Mouse (Mus musculus): ENCODE data around the gene Gm21762. TPM values are rescaled to one million over a fixed set of nuclear protein-coding genes. Genes with fewer than 3 reads are reported as not detected.
"Not testable (repeated sequence)": the region's sequence is repeated elsewhere in the genome, so short reads cannot be mapped to it uniquely, and the experiment has no call there.

Gm21762 gene
- 0.35 and 0.39 TPM in 2 replicates for polyA plus RNA-seq (2015; fragmentation: Nextera tagmentation; extraction: Ambion mirVana)

DNA sequence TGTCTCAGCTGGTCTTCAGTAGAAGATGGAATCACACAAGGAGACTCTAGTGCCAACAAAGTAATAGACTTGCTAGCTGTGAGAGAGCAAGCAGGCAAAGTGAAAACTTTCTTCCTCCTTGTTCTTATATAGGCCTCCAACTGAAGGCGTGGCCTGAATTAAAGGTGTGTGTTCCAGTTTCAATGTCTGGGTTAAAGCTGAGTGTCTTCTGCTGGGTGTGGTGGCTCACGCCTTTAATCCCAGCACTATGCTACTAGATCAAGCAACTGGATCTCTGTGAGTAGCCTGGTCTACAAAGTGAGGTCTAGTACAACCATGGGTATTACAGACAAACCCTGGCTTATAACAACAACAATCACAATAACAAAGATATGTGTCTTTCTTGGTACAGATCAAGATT lies at the start of gene Gm21762:
Gene Gm21762 (minus strand): TSS at position 101 of the 400 bp plus-strand sequence.
- not testable (repeated sequence) for DNase-seq (ENCODE audit: low spot score)

- not testable (repeated sequence) for DNase-seq (ENCODE audit: low spot score)
Measured at GRCm38 (mm10) chr13:120262870-120263269, 47.1 kb upstream of the Gm21762 start, which contains the start of gene AF067061. Gene AF067061, plus strand, starts transcription at chr13:120263114.

- DNase-seq (ENCODE audit: low spot score): not testable (repeated sequence)
Measured at GRCm38 (mm10) chr13:120259718-120260117, 44.0 kb upstream of the Gm21762 start.

DNA sequence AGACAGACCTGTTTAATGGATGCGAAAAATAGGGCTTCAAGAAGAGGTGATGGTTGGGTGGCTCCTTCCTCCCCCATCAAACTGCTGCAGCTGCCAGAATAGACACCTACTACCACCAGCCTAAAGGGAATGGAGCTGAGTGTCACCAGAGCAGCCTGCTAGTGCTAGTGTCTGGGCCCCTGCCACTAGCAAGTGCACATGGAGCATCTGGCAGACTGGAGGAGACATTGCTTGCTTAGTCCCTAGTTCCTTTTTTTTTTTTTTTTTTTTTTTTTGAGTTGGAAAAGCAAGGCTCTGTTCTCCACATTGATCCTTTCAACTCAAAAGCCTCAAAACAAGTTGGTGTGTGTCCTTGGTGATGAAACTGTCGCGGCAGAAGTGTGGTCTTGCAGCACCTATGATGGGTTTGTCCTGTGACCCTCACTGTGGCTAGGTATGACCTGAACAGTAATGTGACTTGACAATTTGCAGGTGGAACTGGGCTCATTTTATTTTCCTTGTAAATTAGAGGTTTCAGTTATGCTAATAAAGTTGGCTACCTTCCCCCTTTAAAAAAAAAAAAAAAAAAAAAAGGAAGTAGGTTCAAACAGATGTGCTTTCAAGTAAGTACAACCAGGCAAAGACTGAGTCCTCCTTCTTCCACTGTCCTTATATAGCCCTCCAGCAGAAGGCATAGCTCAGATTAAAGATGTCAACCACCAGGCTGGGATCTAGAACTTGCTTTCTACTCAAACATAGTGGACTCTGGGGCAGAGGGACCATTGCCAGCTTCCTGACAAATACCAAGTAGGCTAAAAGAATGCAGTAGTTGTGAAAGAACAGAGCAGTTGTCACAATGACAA lies 43.3 kb upstream of the Gm21762 start:
- DNase-seq (ENCODE audit: low spot score): not testable (repeated sequence)

- DNase-seq (ENCODE audit: low spot score): not testable (repeated sequence)
Measured at GRCm38 (mm10) chr13:120251208-120251924, 35.6 kb upstream of the Gm21762 start.

GRCm38 (mm10) chr13:120238811-120239210 lies 23.1 kb upstream of the Gm21762 start, which contains the start of gene Gm21731:
Gene Gm21731, plus strand, starts transcription at chr13:120239111.
- not testable (repeated sequence) for DNase-seq (ENCODE audit: low spot score)

- not testable (repeated sequence) for DNase-seq (ENCODE audit: low spot score)
Measured at GRCm38 (mm10) chr13:120232447-120233049, 16.8 kb upstream of the Gm21762 start.

- not testable (repeated sequence) for DNase-seq (ENCODE audit: low spot score)
Measured at GRCm38 (mm10) chr13:120231798-120232197, 16.1 kb upstream of the Gm21762 start.

GRCm38 (mm10) chr13:120223012-120223659 lies 7.4 kb upstream of the Gm21762 start:
- DNase-seq (ENCODE audit: low spot score): not testable (repeated sequence)

GRCm38 (mm10) chr13:120220922-120221321 lies 5.2 kb upstream of the Gm21762 start:
- DNase-seq (ENCODE audit: low spot score): not testable (repeated sequence)

- not testable (repeated sequence) for DNase-seq (ENCODE audit: low spot score)
Measured at GRCm38 (mm10) chr13:120196189-120196821, 19.4 kb downstream of the Gm21762 start.

DNA sequence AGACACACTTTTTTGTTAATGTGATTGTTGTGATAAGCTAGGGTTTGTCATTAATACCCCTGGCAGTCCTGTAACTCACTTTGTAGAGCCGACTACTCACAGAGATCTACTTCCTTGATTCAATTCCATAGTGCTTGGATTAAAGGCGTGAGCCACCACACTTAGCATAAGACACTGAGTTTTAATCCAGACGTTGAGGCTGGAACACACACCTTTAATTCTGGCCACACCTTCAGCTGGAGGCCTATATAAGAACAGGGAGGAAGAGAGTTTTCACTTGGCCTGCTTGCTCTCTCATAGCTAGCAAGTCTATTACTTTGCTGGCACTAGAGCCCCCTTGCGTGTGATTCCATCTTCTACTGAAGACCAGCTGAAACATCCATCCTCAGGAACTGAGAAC lies 43.6 kb downstream of the Gm21762 start, which contains the start of gene Gm21818:
Gene Gm21818 (plus strand): TSS at position 301 of the 400 bp plus-strand sequence.
- not testable (repeated sequence) for DNase-seq (ENCODE audit: low spot score)

DNA sequence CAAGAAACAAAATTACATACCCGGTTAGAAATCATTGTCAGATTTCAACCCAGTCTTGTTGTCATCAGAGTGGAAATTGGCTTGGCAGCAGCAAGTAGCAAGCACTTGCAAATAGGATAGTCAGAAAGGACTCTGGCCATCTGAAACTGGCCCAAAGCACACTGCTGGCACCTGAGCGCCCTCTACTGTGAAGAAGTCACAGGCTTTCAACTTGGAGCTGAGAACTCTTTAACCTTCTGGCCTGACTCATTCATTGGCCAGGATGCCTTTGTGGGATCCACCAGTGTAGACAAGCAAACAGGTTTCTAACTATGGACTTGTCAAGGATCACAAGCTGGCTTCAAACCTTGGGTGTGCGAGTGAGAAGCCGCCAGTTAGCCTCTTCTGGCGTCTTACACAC lies 47.4 kb downstream of the Gm21762 start:
- DNase-seq (ENCODE audit: low spot score): not testable (repeated sequence)

Other genes with a start within 250 kb of the Gm21762 start
- gene Gm36079, start 188.9 kb downstream of the Gm21762 start, polyA plus RNA-seq (2015; fragmentation: Nextera tagmentation; extraction: Ambion mirVana): not detected in 2 replicates
- gene Gm21188, start 163.8 kb downstream of the Gm21762 start, polyA plus RNA-seq (2015; fragmentation: Nextera tagmentation; extraction: Ambion mirVana): 0.68 and 0.69 TPM in 2 replicates
- not detected in 2 replicates for gene Gm20767, start 75.7 kb downstream of the Gm21762 start, polyA plus RNA-seq (2015; fragmentation: Nextera tagmentation; extraction: Ambion mirVana)
- gene Gm21818, start 43.5 kb downstream of the Gm21762 start, polyA plus RNA-seq (2015; fragmentation: Nextera tagmentation; extraction: Ambion mirVana): not detected in 2 replicates
- not detected in 2 replicates for gene Gm21731, start 23.2 kb upstream of the Gm21762 start, polyA plus RNA-seq (2015; fragmentation: Nextera tagmentation; extraction: Ambion mirVana)
- gene AF067061, start 47.2 kb upstream of the Gm21762 start, polyA plus RNA-seq (2015; fragmentation: Nextera tagmentation; extraction: Ambion mirVana): not detected in 2 replicates
- 21.9 and 23.9 TPM in 2 replicates for gene BC147527, start 84.4 kb upstream of the Gm21762 start, polyA plus RNA-seq (2015; fragmentation: Nextera tagmentation; extraction: Ambion mirVana)
- not detected in 2 replicates for gene Tcstv3, start 100.9 kb upstream of the Gm21762 start, polyA plus RNA-seq (2015; fragmentation: Nextera tagmentation; extraction: Ambion mirVana)